Mouse (Mus musculus): Measurements from ENCODE around the gene Zfp97. TPM values are rescaled to one million over a fixed set of nuclear protein-coding genes. Genes with fewer than 3 reads are reported as not detected.

The Zfp97 gene
- polyA plus RNA-seq (2021; fragmentation: Nextera tagmentation) = 2.2 and 2.9 TPM in 2 replicates
- long read RNA-seq, experiment 1, transcript Zfp97-201 (4 exons, 2,684 nt) = major isoform, 7 of 7 reads
- long read RNA-seq, experiment 1, partial matches to known transcripts = 0 of 7 reads
- long read RNA-seq, experiment 1, other reads (novel, unspliced or antisense) = 0 of 7 reads
- long read RNA-seq, experiment 2, transcript Zfp97-201 (4 exons, 2,684 nt) = major isoform, 21 of 22 reads
- long read RNA-seq, experiment 2, partial matches to known transcripts = 0 of 22 reads
- long read RNA-seq, experiment 2, other reads (novel, unspliced or antisense) = 1 of 22 reads

GRCm38 (mm10) chr17:17120830-17121502 is at the start of gene Zfp97:
Gene Zfp97, plus strand, starts transcription at chr17:17121415.

Other genes starting within 250 kb of the Zfp97 start
- gene Zfp960, start 57.3 kb upstream of the Zfp97 start, polyA plus RNA-seq (2021; fragmentation: Nextera tagmentation) = 1.8 and 2.5 TPM in 2 replicates